Mouse (Mus musculus) heart, postnatal 0 days (tissue): ENCODE results near the gene Cd93. TPM values are rescaled to one million over a fixed set of nuclear protein-coding genes. Genes with fewer than 3 reads are reported as not detected.

Experiments
- ATAC-seq: fragments of 200-750 bp; cut with Nextera tagmentation; 2 replicates; pipeline ENCODE4 v1.8.0; 2017; ENCODE audit warnings: low read depth, moderate number of reproducible peaks, moderate library complexity; ENCODE audit not compliant: insufficient read depth
- DNase-seq: peaks from one replicate; pipeline ENCODE4 v3.0.0-alpha.2; 2016; ENCODE audit warnings: low spot score
- H3K27ac ChIP-seq: fragments of 300-500 bp; sonication (generic); 2 replicates; pipeline ENCODE4 v1.5.1; 2014; ENCODE audit warnings: low read depth, mild to moderate bottlenecking
- H3K27me3 ChIP-seq: fragments of 300-500 bp; sonication (generic); 2 replicates; pipeline ENCODE4 v1.6.1; 2014; ENCODE audit warnings: low read length, mixed read lengths; ENCODE audit not compliant: control insufficient read depth, insufficient read depth
- H3K36me3 ChIP-seq: fragments of 300-500 bp; sonication (generic); replicated peaks from 2 replicates; pipeline ENCODE4 v1.6.1; 2014; ENCODE audit warnings: low read length, mixed read lengths; ENCODE audit not compliant: control insufficient read depth, insufficient read depth
- H3K4me1 ChIP-seq: fragments of 300-500 bp; sonication (generic); 2 replicates; pipeline ENCODE4 v1.6.1; 2014; ENCODE audit warnings: antibody characterized with exemption; ENCODE audit not compliant: control insufficient read depth, insufficient read depth
- H3K4me2 ChIP-seq: fragments of 300-500 bp; sonication (generic); 2 replicates; pipeline ENCODE4 v1.6.1; 2014; ENCODE audit warnings: low read depth, mild to moderate bottlenecking, low read length, moderate library complexity
- H3K4me3 ChIP-seq: fragments of 300-500 bp; sonication (generic); 2 replicates; pipeline ENCODE4 v1.5.1; 2014; ENCODE audit warnings: low read depth, low read length
- H3K9ac ChIP-seq: fragments of 300-500 bp; sonication (generic); replicated peaks from 2 replicates; pipeline ENCODE4 v1.6.1; 2014; ENCODE audit warnings: low read depth, low read length, mixed read lengths
- H3K9me3 ChIP-seq: fragments of 300-500 bp; sonication (generic); replicated peaks from 2 replicates; pipeline ENCODE4 v1.6.1; 2016; ENCODE audit warnings: low read length; ENCODE audit not compliant: control insufficient read depth
- CTCF ChIP-seq: IDR thresholded peaks from 2 replicates; pipeline ENCODE4 v1.5.1; 2016; ENCODE audit warnings: antibody characterized with exemption, control low read depth, low read depth
- EP300 ChIP-seq: IDR thresholded peaks from 2 replicates; pipeline ENCODE4 v1.6.1; 2016; ENCODE audit warnings: antibody characterized with exemption, low read depth
- WGBS: fragments of 180-500 bp; shearing (Covaris S2); extraction: QIAGEN DNeasy Blood & Tissue Kit; methylation state at CpG from one replicate; pipeline ENCODE4 v1.1.7; 2014; 5-methylcytosine and 5-hydroxymethylcytosine counted together
- polyA plus RNA-seq: library from polyadenylated mRNA; unstranded; fragments of >200 nt; fragmentation: Nextera tagmentation; extraction: Ambion mirVana; gene quantifications from 2 replicates; pipeline ENCODE4 v1.2.1, GENCODE M21; 2015
- total RNA-seq: library from RNA; depleted of rRNA; stranded (reverse); fragments of >200 nt; gene quantifications from 2 replicates; pipeline ENCODE4 v1.2.3, GENCODE M21; 2014; ENCODE audit warnings: low replicate concordance

Cd93 gene
- total and polyA plus RNA-seq, 2 experiments from 2014 or later = 21.2 to 106 TPM

- DNase-seq = peak; percentile 87
- Histone ChIP-seq H3K4me3 (no peak overlapping the region), H3K4me1 (peaks cover 9% of the 10 kb centered on the region; the same call in 1 of the 2 replicates), H3K27me3 (no peaks in the 10 kb centered on the region), H3K36me3 (no peaks in the 10 kb centered on the region), H3K9me3 (no peaks in the 10 kb centered on the region), H3K4me2 (no peak overlapping the region), H3K9ac (no peak overlapping the region), H3K27ac (peak overlapping the region; percentile 60; the same call in 1 of the 2 replicates)
- WGBS = 19% methylated on average over 3 of the region's 3 CpGs
- peak; percentile 93 for ATAC-seq
- TF ChIP-seq EP300 = peak; percentile 77
- no peak for TF ChIP-seq CTCF
Observed at GRCm38 (mm10) chr2:148478141-148478701, 34.9 kb upstream of the Cd93 start.

- ATAC-seq (no peak), DNase-seq (no peak)
- H3K27me3 ChIP-seq = no peaks in the 10 kb centered on the region
- H3K9ac ChIP-seq = no peak overlapping the region
- peaks cover 9% of the 10 kb centered on the region; the same call in 1 of the 2 replicates for H3K4me1 ChIP-seq
- no peaks in the 10 kb centered on the region for H3K36me3 ChIP-seq
- no peak overlapping the region for H3K4me3 ChIP-seq
- 0 out of 2 replicates have a peak overlapping the region, but pooled peaks have one; percentile 60 for H3K27ac ChIP-seq
- H3K4me2 ChIP-seq = no peak overlapping the region
- H3K9me3 ChIP-seq = no peaks in the 10 kb centered on the region
- TF ChIP-seq CTCF (no peak), EP300 (no peak)
- 66% methylated on average over 2 of the region's 2 CpGs for WGBS
Observed at GRCm38 (mm10) chr2:148477346-148477745, 34.0 kb upstream of the Cd93 start.

- Histone ChIP-seq H3K36me3 (no peaks in the 10 kb centered on the region), H3K27ac (no peak overlapping the region), H3K4me2 (no peak overlapping the region), H3K27me3 (no peaks in the 10 kb centered on the region), H3K9me3 (0 out of 2 replicates have a peak, but pooled peaks cover 3% of the 10 kb centered on the region), H3K9ac (no peak overlapping the region), H3K4me3 (no peak overlapping the region), H3K4me1 (peaks cover 9% of the 10 kb centered on the region; the same call in 1 of the 2 replicates)
- DNase-seq (no peak), ATAC-seq (no peak)
- TF ChIP-seq CTCF = no peak
- no peak for TF ChIP-seq EP300
- WGBS = 46% methylated on average over 4 of the region's 4 CpGs
Observed at GRCm38 (mm10) chr2:148476576-148476975, 33.2 kb upstream of the Cd93 start.

GRCm38 (mm10) chr2:148475879-148476495 is 32.6 kb upstream of the Cd93 start:
- H3K4me2 ChIP-seq = no peak overlapping the region
- peaks cover 9% of the 10 kb centered on the region; the same call in 1 of the 2 replicates for H3K4me1 ChIP-seq
- H3K9ac ChIP-seq = no peak overlapping the region
- no peak for TF ChIP-seq CTCF
- no peak for TF ChIP-seq EP300
- H3K4me3 ChIP-seq = no peak overlapping the region
- H3K36me3 ChIP-seq = no peaks in the 10 kb centered on the region
- H3K27ac ChIP-seq = no peak overlapping the region
- 78% methylated on average over 5 of the region's 5 CpGs for WGBS
- H3K9me3 ChIP-seq = 0 out of 2 replicates have a peak, but pooled peaks cover 3% of the 10 kb centered on the region
- DNase-seq (no peak), ATAC-seq (no peak)
- no peaks in the 10 kb centered on the region for H3K27me3 ChIP-seq

- 0 out of 2 replicates have a peak, but pooled peaks cover 3% of the 10 kb centered on the region for H3K9me3 ChIP-seq
- peak; percentile 69 for DNase-seq
- WGBS = 15% methylated on average over 6 of the region's 7 CpGs
- H3K9ac ChIP-seq = no peak overlapping the region
- peak overlapping the region; percentile 63 for H3K27ac ChIP-seq
- H3K4me3 ChIP-seq = no peak overlapping the region
- TF ChIP-seq CTCF = 0 out of 2 replicates have a peak, but pooled peaks have one; percentile 12
- TF ChIP-seq EP300 = no peak
- peak; percentile 55 for ATAC-seq
- H3K4me1 ChIP-seq = peaks cover 7% of the 10 kb centered on the region; the same call in 1 of the 2 replicates
- H3K36me3 ChIP-seq = no peaks in the 10 kb centered on the region
- H3K27me3 ChIP-seq = no peaks in the 10 kb centered on the region
- H3K4me2 ChIP-seq = no peak overlapping the region
Observed at GRCm38 (mm10) chr2:148469341-148470238, 26.2 kb upstream of the Cd93 start.
